Mouse (Mus musculus) adrenal gland, postnatal 25 days (tissue): Measurements from ENCODE around the gene Prss57. TPM values are rescaled to one million over a fixed set of nuclear protein-coding genes. Genes with fewer than 3 reads are reported as not detected.
A peak's percentile ranks its signal among the peaks of the same experiment; 100 is the strongest.

Experiments used
- DNase-seq: peaks from one replicate; pipeline ENCODE4 v3.0.0; 2021; ENCODE audit warnings: mixed read lengths
- total RNA-seq: library from RNA; stranded (reverse); gene quantifications from 2 replicates; pipeline ENCODE4 v1.2.3, GENCODE M21; 2021

Gene Prss57
- total RNA-seq, 1 experiment from 2014 or later, result not detected

DNA sequence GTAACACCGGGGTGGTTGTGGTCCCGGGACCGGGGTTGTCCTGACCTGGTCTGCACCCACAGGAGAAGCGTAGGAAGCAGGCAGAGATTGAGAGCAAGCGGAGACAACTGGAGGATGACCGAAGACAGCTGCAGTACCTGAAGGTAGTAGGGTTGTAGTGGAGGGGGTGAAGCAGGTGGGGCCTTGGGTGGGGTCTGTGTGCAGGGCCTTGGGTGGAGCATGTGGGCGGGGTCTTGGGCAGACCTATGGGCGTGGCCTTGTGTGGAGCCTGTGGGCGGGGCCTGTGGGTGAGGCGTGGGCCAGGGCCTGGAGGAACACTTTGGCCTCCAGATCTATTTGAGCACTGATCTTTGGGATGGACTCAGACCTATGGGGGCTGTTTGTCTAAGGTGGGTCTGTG is 16.2 kb upstream of the Prss57 start:
- no peak for DNase-seq

DNA sequence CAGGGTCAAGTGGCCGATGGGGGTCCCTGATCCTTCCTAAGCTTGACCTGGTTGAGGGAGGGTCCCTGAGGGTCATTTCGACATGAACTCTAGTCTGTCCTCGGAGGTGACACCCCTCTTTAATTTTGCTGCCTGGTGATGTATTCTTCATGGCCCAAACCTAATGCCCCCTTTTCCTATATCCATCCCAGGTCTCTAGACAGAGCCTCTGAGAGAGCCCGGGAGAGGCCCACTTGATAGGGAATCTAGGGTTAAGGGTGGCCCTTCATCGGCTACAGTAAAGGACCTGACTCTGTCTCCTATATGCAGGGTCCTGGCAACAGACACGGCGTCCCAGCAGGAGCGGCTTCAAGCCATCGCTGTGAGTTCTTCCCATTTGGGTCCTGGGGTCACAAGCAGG is 15.6 kb upstream of the Prss57 start:
- no peak for DNase-seq

- peak; percentile 49 for DNase-seq
Measured at GRCm38 (mm10) chr10:79805636-79806035, 14.9 kb upstream of the Prss57 start.

DNA sequence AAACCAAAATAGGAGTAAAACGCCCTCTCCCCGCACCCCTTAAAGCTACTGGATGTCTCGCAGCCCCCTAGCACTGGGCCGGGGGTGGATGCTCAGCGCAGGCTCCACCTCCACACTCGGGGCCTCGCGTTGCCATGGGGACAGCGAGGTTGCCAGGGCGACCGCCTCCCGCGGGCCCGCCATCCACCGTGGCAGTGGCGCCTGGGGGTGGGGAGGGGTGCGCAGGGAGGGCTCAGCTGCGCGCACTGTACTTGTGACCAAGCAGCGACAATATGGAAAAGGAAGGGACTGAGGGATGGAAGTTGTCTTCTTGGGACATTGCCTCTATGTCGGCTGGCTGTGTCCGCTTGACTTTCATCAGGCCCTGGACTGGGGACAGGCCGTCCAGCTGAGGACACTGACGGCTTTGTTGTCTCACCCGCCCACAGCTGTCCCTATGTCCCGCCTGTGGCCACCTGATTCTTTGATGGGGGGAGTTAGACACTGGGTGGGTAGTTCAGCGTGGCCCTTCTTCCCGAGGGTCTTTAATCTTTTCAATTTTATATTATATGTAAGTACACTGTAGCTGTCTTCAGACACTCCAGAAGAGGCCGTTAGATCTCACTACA is 13.1 kb upstream of the Prss57 start:
- DNase-seq, result peak; percentile 55

DNA sequence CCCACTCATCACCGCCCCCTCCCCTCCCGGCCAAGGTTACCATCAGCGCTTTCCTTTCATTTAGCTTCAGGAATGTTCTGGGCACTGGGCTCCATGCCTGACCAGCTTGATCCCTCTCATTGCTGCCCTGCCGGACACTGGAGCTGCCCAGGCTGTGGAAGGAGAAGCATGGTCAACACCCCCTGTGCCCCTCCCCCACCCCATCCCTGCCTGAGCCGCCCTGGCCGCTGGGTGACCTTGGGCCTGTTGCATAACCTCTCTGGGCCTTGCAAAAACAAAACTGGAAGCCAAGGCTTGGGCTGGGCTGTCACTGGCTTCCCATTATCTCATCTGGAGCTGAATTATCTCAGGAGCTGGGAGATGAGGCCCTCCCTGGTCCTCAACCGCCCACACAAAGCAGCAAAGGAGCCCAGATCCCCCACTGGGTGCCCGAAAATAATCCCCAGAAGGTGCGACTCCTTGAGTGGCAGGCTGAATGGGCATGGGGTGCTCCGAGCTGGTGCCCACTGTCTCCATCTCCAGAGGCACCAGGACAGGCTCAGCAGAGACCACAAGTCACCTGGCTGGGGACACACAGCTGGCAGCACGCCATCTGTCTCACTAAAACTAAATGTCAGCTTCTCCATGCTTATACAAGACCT is 11.7 kb upstream of the Prss57 start:
- DNase-seq, result peak; percentile 85

GRCm38 (mm10) chr10:79801837-79802236 is 11.1 kb upstream of the Prss57 start:
- DNase-seq, result no peak

- DNase-seq, result no peak
Measured at GRCm38 (mm10) chr10:79800508-79800907, 9.7 kb upstream of the Prss57 start.

- DNase-seq, result no peak
Measured at GRCm38 (mm10) chr10:79798289-79798928, 7.6 kb upstream of the Prss57 start.

- DNase-seq, result no peak
Measured at GRCm38 (mm10) chr10:79797326-79797725, 6.6 kb upstream of the Prss57 start.

DNA sequence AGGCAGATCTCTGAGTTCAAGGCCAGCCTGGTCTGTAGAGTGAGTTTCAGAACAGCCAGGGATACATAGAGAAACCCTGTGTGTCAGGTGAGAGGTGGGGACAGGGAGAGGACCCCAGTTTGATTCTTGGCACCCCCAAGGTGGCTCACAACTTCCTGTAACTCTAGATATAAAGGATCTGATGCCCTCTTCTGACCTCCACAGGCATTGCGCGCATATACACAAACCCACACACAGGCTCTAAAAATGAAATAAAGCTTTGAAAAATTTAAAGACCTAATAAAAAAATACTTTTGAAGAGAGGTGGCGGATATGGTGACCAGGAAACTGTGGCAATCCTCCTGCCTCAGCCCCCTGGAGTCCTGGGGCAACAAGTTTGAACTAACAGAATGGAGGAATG is 5.1 kb upstream of the Prss57 start:
- DNase-seq, result no peak

DNA sequence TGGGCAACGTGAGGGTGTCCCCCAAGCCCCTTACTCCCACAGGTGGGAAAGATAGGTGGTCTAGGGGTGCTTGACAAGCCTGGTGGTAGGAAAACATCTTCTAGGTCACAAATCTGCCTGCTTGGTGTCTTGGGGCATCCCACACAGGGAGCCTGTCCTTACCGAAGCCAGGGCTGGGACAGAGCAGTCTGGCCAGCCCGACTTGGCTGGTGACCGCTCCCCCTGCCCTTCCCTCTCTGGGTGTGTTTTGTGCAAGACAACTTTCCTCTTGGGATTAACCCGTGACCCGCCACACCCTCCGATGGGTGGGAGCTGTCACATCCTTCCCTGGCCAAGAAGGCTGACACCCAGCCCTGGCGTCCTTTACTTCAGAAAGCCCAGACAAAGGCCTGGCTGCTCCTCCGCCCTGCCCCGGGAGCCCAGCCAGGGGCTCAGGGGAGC is 3.8 kb upstream of the Prss57 start:
- peak; percentile 69 for DNase-seq

GRCm38 (mm10) chr10:79793738-79794490 is 3.2 kb upstream of the Prss57 start:
- DNase-seq, result peak; percentile 49

DNA sequence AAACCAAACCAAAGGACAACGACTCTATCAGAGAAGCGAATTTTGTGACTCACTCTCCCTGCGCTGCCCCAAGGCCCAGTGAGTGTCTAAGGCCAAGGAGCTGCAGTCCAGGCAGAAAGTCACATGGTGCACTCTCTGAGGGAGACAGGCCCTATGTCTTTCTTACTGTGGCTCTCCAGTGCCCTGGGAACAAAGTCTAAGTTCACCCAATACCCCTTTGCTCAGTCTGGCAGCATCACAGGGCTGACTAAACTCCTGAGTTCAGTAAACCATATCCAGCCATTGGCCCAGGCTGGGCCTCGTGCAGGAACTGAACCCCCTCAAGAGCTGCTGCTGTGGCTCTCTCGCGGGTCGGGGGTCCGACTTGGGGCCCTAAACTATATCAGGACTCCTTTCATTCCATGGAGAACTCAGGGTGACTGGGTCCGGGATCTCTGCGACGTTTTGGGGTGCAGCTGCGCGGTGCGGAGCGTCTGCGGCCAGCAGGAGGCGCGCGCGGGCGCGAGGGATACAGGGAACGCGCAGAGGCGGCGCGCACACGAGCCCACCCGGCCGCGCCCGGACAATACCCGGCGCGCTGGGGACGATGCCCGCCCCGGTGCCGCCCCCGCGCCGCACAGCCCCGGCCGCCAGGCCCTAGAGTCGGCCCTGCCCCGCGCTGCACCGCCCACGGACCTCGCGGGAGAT is 2.4 kb upstream of the Prss57 start, which contains the start of gene Palm:
TSS of gene Palm (plus strand) at position 522 of the 687 bp plus-strand sequence.
- DNase-seq, result peak; percentile 87

DNA sequence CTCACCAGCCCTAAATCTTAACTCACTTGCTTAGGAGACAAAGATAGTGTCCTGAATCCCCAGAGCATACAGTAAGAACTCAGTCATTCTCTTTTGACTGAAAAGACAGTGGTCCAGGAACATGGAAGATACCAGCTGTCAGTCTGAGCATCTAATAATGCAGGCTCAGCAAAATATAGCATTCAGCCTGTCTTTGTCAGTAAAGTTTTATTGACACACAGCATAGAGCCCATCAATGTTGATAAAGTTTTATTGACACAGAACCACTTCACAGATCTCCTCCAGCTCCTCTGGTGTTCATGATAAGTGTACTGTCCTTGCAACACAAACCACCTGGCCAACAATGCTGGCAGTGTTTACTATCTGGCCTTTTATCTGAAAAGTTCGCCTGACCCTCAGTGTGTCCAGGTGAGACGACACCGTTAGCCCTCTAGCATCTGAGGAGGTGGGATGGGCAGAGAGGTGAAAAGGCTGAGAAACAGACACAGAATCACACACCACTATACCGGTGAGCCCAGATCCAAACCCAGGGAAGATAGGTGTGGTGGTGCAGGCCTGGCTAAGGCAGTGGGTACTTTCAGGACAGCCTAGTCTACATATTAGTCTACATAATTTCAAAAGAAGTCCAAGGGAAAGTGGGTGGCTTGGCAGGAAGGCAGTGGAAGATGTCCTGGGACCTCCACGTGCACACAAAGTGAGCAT is 1.7 kb upstream of the Prss57 start:
- no peak for DNase-seq

DNA sequence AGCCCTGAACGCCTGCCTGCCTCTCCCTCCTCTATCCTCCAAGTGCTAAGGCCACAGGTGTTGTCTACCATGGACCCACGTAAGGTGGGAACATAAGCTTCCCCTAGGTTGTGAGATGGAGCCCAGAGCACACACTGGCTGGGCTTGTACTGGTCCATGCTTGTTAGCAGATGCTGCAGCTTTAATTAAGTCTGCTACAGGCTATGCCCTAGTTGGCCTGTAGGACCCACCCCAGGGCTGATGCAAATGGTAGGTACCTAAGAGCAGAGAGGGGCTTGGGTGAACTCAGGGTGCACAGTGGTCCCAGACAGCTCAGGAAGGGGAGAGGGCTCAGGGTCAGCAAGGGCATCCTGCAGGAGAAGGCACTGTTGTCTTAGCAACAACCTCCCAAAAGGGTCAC is 1.2 kb downstream of the Prss57 start:
- DNase-seq, result no peak

GRCm38 (mm10) chr10:79788386-79789158 is 2.2 kb downstream of the Prss57 start:
- DNase-seq, result peak; percentile 76

- DNase-seq, result peak; percentile 49
Measured at GRCm38 (mm10) chr10:79783920-79784800, 6.6 kb downstream of the Prss57 start.

DNA sequence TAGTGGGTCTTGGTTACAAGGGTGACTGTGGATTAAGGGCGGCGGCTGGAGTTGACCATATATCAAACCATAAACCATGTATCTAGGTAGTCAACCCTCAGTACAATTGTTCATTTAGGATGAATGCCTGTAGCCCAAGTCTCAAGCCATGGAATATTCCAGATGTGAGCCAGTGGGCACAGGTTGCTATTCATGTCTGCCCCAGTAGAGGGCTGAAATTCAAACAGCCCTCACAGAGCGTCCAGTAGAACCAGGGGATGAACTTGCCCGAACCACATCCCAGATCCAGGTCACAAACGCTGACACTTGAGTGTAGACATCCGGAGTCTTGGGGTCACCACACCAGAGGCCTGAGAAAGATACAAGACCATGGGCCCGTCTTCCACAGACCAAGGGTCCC is 7.7 kb downstream of the Prss57 start:
- DNase-seq, result no peak

- no peak for DNase-seq
Measured at GRCm38 (mm10) chr10:79781956-79782355, 8.8 kb downstream of the Prss57 start.

DNA sequence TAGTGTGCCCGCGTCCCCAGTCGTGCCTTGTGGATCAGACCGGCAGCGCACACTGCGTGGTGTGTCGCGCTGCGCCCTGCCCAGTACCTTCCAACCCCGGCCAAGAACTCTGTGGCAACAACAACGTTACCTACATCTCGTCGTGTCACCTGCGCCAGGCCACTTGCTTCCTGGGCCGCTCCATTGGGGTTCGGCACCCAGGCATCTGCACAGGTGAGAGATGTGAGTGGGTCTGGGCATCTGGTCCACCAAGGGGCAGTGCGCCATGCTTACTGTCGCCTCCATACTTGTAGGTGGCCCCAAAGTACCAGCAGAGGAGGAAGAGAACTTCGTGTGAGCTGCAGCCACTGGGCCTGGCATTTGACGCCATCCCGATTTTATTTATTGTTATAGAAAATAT is 9.6 kb downstream of the Prss57 start:
- no peak for DNase-seq
